Mouse (Mus musculus): ENCODE measurements around the gene Tsc2.
A peak's percentile ranks its signal among the peaks of the same experiment; 100 is the strongest.

Tsc2 gene

GRCm38 (mm10) chr17:24646381-24646780, 14.0 kb upstream of the Tsc2 start:
- no peak for DNase-seq

DNA sequence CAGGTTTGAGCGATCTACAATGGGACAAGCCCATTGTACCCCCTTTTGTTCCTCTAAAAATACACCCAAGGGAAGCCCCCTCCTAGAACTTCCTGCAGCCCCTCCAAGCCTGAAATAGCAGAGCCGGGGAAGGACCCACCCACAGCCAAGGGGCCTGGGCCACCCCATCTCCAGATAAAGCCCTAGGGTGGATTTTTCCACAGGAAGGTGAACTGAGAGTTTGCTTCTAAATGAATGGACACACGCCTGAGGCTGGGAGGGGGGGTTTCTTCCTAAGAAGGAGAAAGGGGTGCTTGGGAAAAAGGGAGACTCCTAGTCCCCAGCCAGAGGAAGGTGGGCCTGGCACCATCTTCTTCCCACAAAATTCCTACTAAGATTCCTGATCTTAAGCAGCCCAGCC, 13.5 kb upstream of the Tsc2 start:
- DNase-seq: no peak

- no peak for DNase-seq
Measured at GRCm38 (mm10) chr17:24644875-24645721, 12.7 kb upstream of the Tsc2 start.

DNA sequence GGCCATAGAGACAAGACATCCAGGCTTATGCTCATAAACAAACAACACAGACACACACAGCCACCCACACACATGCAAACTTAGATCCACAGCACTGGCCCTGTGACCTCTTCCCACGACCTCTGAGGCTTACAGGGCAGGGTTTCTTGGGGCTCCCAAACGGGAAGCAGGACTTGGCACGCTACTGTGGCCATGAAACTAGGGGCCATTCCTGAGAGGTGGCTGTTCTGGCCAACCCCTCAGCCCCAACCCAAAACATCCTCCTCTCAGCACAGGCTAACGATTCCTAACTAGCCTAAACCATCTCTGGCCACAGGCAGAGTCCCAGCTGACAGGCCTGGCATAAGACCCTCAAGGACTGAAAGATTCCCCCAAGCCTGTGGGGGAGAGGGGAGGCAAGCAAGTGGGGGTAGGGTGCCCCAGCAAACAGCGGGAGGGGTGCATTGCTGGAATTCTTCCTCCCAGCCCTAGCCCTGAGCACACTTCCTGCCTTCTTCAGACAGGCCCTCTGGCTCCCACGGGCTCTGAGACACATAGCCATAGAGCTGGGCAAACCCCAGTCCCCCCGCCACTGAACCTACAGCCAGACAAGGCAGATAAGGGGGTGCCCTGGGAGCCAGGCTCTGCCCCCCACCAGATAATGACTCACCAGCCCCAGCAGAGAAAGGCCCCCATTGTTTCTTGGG, 11.7 kb upstream of the Tsc2 start:
- no peak for DNase-seq

DNA sequence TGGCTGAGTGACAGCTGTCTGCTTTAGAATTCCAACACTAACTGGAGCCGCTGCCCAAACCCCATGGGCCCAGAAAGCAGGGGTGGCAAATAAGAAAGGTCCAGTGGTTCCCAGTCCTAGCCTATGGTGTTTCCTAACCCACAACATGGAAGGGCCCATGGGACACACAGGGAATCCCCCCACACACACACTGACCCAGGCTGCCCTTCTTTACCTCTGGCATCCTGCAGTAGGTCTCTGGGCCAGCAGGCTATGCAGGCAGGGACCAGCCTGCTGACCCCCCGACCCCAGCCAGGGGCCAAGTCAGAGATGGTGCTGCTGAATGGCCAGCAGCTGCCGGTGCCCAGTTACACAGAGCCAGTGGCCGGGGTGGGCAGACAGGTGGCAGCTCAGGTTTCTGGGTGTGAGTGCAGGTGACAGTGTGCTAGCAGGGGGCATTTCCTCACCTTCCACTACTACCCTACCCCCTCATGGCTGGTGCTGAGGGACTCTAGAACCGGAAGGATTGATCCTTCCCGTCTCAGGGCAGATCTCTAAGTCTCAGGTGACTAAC, 10.4 kb upstream of the Tsc2 start:
- no peak for DNase-seq

DNA sequence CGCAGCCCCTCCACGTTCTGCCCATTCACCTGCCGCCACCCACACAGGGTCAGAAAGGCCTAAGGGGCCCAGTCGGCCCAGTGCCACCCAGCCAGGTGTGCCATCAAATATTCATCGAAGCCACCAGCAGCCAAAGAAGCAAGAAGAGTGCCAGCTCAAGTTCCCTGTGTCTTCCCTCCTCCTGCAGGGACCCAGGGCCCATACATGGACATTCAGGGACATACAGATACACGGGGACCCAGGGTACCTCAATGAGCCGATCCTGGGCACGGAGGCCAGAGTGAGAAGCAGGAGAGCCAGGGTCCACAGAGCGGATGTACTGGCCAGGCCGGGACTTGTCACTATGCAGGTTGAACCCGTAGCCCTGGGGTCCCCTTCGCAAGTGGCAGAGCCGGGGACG, 9.5 kb upstream of the Tsc2 start:
- DNase-seq: no peak

DNA sequence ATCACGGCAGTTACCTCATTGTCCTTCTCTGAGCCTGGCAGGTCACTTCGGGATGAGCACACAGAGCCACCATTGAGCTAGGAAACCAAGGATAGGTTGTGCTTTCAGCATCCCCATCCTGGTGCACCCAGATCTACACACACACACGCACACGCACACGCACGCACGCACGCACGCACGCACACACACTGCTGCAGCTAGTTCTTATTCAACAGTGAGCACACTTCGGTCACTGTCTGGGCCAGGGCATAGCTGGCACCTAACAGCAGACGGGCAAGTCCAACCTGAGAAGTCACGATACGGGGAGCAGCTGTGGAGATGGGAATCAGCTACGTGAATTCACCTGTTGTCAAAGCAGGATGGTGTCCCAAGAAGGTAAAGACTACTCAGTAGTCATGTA, 8.2 kb upstream of the Tsc2 start:
- no peak for DNase-seq

GRCm38 (mm10) chr17:24640119-24640518, 7.7 kb upstream of the Tsc2 start:
- DNase-seq: no peak

GRCm38 (mm10) chr17:24639571-24639988, 7.2 kb upstream of the Tsc2 start:
- DNase-seq: no peak

GRCm38 (mm10) chr17:24638840-24639239, 6.4 kb upstream of the Tsc2 start:
- DNase-seq: no peak

DNA sequence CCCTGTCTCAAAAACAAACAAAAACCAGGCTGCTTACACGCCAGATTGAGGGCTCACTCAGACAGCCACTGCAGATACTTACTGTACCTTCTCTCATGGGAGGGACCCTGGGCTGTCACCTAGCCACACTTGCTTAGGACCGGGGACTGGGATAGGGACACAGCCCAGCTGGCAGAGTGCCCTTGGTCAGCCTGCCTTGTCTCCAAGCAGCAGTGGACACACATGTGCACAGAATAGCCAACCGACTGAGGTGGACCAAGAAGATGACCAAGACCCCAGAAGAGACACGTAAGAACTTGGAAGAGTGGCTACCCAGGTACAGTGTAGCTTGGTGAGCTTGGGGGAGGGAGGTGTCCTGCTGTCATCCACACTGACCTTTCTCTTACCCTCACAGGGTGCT, 5.8 kb upstream of the Tsc2 start:
- DNase-seq: no peak

GRCm38 (mm10) chr17:24636781-24637481, 4.5 kb upstream of the Tsc2 start:
- no peak for DNase-seq

GRCm38 (mm10) chr17:24635694-24636093, 3.3 kb upstream of the Tsc2 start:
- no peak for DNase-seq

GRCm38 (mm10) chr17:24635024-24635423, 2.6 kb upstream of the Tsc2 start:
- no peak for DNase-seq

DNA sequence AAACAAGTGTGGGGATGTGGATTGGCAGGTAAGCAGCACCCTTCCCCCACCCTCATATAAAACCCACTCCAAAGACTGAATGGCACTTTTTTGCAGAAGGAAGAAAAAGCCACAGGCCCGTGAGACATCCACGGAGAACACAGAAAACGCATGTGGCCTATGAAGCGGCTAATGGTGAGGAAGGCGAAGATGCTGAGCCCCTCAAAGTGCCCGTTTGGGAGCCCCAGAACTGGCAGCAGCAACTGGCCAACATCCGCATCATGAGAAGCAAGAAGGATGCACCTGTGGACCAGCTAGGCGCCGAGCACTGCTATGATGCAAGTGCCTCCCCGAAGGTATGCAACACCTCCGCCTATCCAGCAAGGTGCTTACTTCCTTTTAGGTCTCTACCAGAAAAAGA, 1.4 kb upstream of the Tsc2 start:
- DNase-seq: no peak

- no peak for DNase-seq
Measured at GRCm38 (mm10) chr17:24632813-24633449, 501 bp upstream of the Tsc2 start.

DNA sequence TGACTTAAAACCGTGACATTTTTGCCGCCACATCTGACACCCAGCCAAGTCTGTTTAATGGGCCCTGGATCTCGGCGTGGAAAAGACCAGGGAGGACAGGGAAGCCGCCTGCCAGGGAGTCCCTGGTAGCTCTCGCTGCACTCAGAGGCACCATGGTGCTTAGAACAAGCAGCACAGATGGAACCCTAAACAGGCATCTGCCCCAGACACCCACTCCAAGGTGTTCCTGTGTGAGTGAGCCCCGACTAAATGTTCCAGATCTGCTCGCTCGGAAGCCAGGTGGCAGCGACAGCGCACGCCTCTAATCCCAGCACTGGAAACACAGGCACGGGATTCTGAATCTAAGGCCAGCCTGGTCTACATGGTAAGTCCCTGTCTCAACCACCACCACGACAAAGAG, 2.4 kb downstream of the Tsc2 start:
- DNase-seq: no peak

DNA sequence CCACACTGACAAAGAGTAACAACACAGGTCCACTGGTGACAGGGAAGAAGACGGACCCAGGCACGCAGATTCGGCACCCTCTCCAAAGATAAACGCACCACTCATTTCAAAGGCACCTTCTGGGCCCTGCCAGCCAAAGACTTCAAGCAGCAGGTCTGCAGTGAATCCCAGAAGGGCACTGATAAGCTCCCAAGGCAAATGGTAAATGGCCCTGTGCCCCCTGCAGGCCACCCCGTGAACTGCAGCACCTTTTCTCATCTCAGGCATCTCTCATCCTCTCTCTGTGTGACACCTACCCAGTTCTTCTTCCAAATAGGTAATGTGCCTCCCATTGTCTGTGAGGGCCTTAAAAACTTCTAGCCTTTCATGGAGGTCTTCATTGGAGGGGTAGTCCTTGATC, 3.8 kb downstream of the Tsc2 start:
- DNase-seq: peak; percentile 77

DNA sequence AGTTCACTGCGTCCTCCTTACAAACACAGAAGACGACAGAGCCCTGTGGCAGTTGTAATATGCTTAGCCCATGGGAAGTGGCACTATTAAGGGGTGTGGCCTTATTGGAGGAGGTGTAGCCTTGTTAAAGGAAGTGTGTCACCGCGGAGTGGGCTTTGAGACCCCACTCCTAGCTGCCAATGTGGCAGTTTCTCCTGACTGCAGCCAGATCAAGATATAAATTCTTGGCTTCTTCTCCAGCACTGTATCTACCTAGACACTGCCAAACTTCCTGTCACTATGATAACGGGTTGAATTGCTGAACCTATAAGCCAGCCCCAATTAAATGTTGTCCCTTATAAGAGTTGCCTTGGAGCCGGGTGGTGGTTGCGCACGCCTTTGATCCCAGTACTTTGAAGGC, 7.0 kb downstream of the Tsc2 start:
- DNase-seq: no peak

DNA sequence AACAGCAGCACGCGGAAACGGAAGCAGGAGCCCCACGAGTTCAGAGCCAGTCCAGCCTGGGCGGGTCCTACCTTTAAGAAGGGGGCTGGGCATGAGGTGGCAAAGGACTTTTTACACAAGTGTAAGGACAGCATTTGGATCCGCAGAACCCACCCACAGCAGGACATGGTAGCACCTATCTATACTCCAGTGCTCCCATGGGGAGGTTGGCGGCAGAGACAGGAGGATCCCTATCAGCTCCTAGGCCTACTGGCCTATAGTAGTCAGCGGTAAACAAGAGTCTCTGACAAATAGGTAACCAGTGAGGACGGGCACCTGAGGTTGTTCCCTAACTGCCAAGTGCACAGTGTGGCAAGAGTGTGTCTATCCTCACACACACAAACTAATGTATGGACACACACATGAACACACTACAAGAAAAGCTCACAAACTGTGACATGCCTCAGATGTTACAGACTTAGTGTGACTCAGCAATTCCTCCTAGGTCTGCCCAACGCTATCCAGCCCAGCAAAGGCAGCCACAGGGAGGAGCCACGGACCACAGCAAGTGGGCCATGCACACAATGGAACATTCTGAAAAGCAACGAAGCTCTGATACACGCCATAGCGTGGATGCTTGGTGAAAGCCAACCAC, 14.8 kb downstream of the Tsc2 start:
- no peak for DNase-seq

- no peak for DNase-seq
Measured at GRCm38 (mm10) chr17:24610711-24611110, 21.7 kb downstream of the Tsc2 start.

DNA sequence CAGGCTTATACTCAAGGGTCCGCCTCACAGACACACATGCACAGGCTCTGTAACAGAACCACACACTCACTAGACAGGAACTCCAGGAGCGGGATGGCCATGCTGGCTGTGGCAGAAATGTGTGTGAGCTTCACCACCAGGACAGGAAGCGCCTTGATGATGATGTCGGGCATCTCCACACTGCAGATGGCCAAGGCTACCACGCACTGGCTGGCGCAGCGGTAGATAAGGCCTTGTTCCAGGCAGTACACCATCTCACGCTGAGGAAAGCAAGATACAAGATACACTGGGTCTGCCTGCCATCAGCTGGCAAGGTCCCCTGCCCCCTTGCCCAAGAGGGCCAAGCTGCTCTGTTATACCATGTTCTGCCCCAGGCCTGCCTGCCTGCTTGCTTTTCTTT, 23.6 kb downstream of the Tsc2 start:
- no peak for DNase-seq

- no peak for DNase-seq
Measured at GRCm38 (mm10) chr17:24608370-24608769, 24.1 kb downstream of the Tsc2 start.
